Mouse (Mus musculus) C2C12 (cell line): ENCODE measurements around the gene Coro1c.

Experiments
- CTCF ChIP-seq: IDR thresholded peaks from one replicate; pipeline ENCODE4 v1.5.1; 2011; ENCODE audit not compliant: control insufficient read depth, insufficient read depth, insufficient read length
- FOSL1 ChIP-seq: IDR thresholded peaks from one replicate; pipeline ENCODE4 v1.8.0; 2011; ENCODE audit warnings: mild to moderate bottlenecking, low read length; ENCODE audit not compliant: poor library complexity, insufficient read depth, severe bottlenecking
- MAX ChIP-seq: IDR thresholded peaks from one replicate; pipeline ENCODE4 v1.6.1; 2011; ENCODE audit warnings: mild to moderate bottlenecking, control low read depth
- MYOD1 ChIP-seq: IDR thresholded peaks from one replicate; pipeline ENCODE4 v1.6.1; 2011; ENCODE audit warnings: low read depth; ENCODE audit not compliant: control insufficient read depth, insufficient read length

DNA sequence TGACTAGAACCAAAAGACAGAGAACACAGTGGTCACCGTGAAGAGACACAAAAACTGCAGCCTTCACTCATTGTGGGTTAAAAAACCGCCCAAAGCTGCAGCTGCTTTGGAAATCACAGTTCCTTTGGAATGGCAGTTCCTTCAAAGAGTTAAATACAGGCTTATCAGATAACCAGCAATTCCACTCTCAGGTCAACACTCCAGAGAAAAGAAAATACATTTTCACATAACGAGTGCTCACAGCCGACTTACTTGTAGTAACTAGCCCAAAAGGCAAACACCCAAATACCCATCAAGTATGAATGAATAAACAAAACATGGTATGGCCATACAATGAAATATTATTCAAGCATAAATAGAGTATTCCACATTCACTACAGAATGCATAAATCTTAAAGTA, 3.6 kb downstream of the Coro1c start:
- TF ChIP-seq CTCF (no peak), MAX (no peak), MYOD1 (no peak), FOSL1 (no peak)
